Mouse (Mus musculus) T-helper 17 cell (primary cell): ENCODE data around the gene Taok3.

Experiments
- in situ Hi-C, 2 experiments: fragments of 300-600 bp; cut with MboI, MseI; formaldehyde crosslinking; loops; 1 replicate in 1 of 2; 2 replicates in 1 of 2; pipeline ENCODE4 v1.15.1; 2025; ENCODE audit warnings: high pct_unique_total_duplicates in 2 of 2

Taok3 gene

DNA sequence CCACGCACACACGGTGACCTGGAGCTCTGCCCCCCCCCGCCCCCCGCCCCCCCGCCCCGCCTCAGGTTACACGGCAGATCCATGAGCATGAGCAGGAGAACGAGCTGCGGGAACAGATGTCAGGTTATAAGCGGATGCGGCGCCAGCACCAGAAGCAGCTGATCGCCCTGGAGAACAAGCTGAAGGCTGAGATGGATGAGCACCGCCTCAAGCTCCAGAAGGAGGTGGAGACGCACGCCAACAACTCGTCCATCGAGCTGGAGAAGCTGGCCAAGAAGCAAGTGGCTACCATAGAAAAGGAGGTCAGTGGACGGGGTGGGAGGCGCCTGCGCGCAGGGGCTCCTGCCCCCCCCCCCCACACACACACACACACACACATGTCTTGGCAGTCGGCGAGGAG lies 130.9 kb downstream of the Taok3 start:
- in situ Hi-C loops: no loop called here

- in situ Hi-C loops: no loop called here
Observed at GRCm38 (mm10) chr5:117251763-117252162, 131.8 kb downstream of the Taok3 start.

DNA sequence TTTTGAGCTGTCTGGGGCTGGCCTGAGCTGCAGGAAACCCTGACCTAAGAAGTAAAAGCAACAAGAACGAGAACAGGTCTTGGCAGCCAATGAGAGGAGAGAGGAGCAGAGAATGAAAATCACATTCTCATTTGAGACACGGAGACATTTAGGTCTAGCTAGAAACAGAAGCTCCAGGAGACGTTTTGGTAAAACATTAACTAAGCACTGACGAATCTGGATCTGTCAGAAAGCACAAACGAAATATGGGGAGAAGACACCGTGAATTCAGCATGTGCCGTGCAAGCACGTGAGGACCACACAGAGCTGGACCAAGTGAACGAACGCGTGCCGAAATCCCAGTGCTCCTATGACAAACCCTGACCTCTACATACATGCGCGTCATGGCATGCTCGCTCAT lies 138.3 kb downstream of the Taok3 start:
- in situ Hi-C loops: no loop called here

DNA sequence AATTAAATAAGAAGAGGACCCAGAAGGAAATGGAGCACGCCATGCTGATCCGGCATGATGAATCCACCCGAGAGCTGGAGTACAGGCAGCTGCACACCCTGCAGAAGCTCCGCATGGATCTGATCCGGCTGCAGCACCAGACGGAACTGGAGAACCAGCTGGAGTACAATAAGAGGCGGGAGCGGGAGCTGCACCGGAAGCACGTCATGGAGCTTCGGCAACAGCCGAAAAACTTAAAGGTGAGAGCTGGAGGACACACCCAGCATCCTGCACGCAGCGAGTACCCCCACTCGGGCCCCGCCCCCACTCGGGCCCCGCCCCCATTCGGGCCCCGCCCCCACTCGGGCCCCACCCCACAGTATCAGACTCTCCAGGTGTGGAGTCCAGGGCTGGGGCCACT lies 143.6 kb downstream of the Taok3 start:
- in situ Hi-C loops: no loop called here

GRCm38 (mm10) chr5:117264701-117265100 lies 144.8 kb downstream of the Taok3 start:
- in situ Hi-C loops: no loop called here

GRCm38 (mm10) chr5:117267913-117268312 lies 148.0 kb downstream of the Taok3 start:
- in situ Hi-C loops: no loop called here

DNA sequence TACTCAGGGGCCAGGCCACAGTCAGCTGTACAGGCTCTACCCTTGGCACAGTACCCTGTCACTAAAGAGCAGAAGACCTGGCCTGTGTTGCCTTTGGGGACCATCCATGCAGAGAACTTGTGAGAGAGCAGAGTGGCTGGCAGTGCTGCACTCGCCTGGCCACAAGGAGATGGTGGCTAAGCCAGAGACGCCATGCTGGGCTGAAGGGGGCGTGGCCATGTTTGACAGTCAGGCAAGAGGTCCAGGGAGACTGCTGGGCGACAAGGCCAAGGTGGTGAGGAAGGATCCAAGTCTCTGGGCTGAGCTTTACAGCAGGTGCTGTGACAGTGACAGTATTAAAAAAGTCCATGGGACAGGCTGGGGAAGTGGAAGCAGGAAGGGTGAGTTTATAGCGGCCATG lies 148.8 kb downstream of the Taok3 start:
- in situ Hi-C loops: no loop called here

- in situ Hi-C loops: no loop called here
Observed at GRCm38 (mm10) chr5:117269395-117269794, 149.5 kb downstream of the Taok3 start.

- in situ Hi-C loops: no loop called here
Observed at GRCm38 (mm10) chr5:117271945-117272344, 152.0 kb downstream of the Taok3 start.

DNA sequence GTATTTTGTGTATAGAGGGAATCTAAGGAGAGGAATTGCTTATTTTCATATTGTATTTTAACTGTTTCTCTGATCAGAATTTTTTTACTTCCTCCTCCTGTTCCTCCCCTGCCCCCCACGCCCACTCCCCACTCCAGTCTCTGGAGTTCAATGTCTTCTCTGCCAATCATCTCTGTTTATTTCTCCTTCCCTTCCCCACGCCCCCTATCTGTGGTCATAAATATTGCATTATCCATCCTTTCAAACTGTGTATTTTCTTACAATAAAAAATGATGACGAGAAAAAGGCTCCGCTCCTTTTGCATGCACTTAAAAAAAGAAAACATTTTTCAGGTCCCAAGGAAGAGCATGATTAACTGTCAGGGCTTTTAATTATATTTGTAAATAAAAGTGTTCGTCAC lies 154.9 kb downstream of the Taok3 start:
- in situ Hi-C loops: no loop called here

- in situ Hi-C loops: no loop called here
Observed at GRCm38 (mm10) chr5:117277784-117278183, 157.9 kb downstream of the Taok3 start.

- in situ Hi-C loops: no loop called here
Observed at GRCm38 (mm10) chr5:117278809-117279668, 159.1 kb downstream of the Taok3 start.

GRCm38 (mm10) chr5:117279669-117280050 lies 159.7 kb downstream of the Taok3 start:
- in situ Hi-C loops: loop anchor here (10.0 kb wide), 2 partner anchors 155 to 1395 kb away; partner anchors contain the start of gene Taok3 (in 1 of the 2)

DNA sequence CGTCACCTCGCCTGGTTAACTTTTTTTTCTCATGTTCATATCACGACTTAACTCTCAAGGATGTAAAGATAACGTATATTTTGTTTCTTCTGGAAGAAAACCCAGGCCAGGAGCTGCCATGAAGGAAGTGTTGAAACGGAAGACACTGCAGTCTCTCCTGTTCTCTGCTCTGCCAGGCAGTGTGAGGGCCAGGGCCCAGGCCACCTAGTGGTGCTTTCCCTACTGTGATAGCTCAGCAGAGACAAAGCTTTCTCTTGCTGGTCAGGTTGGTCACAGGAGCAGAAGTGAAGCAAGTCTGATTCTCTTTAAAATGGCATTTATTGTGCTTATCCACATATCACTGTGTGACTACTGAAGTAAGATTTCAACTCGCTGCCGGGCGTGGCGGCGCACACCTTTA lies 161.6 kb downstream of the Taok3 start:
- in situ Hi-C loops: loop anchor here (10.0 kb wide), 2 partner anchors 157 to 1393 kb away; partner anchors contain the start of gene Taok3 (in 1 of the 2)

DNA sequence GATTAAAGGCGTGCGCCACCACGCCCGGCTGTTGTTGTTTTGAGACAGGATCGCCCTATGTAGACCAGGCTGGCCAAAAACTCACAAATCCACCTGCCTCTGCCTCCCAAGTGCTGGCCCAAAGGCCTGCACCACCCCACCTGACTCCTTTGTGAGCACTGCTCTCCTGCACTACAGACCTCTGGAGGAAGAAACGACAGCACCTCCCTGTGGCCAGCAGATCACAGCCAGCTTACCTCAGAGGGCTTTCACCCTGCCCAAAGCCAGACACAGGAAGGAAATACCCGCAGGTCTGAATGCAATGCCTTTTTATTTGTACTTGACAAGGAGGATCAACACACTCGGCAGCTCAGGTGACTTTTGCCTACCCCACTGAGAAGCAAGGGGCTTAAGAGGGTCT lies 162.4 kb downstream of the Taok3 start:
- in situ Hi-C loops: loop anchor here (10.0 kb wide), 2 partner anchors 158 to 1392 kb away; partner anchors contain the start of gene Taok3 (in 1 of the 2)

DNA sequence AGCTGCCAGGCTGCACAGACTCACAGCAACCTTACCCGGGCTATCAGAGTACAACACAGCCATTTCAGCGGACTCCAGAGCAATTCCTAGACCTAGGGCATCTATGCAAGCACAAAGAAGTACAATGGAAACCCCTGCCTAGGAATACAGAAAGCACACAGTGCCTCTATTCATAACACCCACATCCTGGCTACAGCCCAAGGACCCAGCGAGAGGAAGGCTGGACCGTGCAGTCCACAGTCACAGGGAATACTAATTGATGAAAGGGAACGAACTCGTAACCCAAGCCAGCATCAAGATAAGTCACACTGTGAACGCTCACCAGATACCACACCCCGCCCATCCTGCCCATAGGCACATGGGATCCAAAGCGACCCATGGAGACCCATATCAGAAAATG lies 164.1 kb downstream of the Taok3 start:
- in situ Hi-C loops: loop anchor here (10.0 kb wide), 2 partner anchors 159 to 1391 kb away; partner anchors contain the start of gene Taok3 (in 1 of the 2)

- in situ Hi-C loops: loop anchor here (5.0 to 10.0 kb wide), 3 partner anchors 160 to 1390 kb away; partner anchors contain the start of gene Taok3 (in 2 of the 2)
Observed at GRCm38 (mm10) chr5:117284682-117285081, 164.8 kb downstream of the Taok3 start.

GRCm38 (mm10) chr5:117285266-117285665 lies 165.3 kb downstream of the Taok3 start:
- in situ Hi-C loops: loop anchor here (5.0 to 10.0 kb wide), 3 partner anchors 160 to 1390 kb away; partner anchors contain the start of gene Taok3 (in 2 of the 2)

DNA sequence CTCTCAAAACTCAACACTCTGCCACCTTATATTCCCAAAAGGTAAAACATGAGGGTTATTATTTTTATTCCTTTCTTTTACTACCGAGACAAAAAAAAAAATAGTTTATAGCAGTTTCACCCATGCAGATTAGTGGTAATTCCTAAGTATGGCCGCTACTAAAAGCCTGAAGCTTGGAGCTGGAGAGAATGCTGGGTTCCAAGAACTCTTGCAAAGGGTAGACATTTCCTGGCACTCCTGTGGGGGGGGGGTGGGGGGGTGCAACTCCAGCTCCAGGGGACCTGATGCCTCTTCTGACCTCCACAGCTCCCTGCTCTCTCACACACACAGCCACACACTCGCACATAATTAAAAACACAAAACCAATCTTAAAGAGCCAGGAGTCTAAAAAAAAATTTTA lies 166.4 kb downstream of the Taok3 start:
- in situ Hi-C loops: loop anchor here (5.0 to 10.0 kb wide), 3 partner anchors 161 to 1389 kb away; partner anchors contain the start of gene Taok3 (in 2 of the 2)

DNA sequence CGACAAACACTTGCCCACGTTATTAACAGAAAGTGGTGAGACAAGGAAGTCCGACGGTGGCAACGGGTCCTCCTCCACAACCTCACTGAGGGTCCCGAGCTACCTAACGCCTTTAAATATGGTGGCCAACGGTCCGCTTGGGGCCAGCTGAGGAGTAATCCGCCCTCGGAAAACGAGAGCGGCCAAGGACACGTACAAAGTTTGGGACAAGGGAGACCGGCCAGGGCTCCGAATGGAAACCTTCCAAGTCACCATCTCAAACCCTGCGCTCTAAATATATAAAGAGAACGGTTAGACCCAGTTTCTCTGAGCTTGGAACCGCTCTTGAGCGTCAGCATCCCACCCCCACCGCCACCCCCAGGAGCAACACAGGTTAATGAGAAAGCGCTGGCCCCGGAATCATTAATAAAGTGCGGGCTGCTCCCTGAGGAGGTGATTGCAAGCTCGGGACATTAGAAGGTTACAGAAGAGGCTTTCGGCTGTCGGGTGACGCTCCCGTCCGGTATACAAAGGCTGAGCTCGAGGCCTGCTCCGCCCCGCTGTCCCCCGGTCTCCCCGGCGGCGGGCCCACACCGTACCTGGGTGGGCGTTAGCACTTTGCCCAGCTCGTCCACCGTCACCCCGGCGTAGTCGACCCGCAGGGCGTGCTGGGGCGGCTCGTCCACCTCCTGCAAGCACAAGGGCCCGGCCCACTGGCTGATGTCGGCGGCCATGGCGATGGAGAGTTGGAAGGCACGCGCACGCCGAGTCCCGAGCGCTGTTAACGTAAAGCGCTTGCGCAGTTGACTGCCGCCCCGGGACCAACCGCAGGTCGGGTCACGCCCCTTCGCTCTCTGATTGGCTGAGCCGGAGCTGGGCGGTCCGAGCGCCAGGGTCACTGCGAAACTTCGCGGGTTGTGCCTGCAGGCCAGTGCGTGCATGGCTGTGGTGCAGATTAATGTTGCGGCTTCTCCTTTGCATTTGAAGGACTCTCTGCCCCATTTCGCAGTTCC lies 167.2 kb downstream of the Taok3 start, which contains the start of gene Pebp1:
Gene Pebp1 (minus strand): TSS at position 795 of the 992 bp plus-strand sequence.
- in situ Hi-C loops: loop anchor here (5.0 to 10.0 kb wide), 3 partner anchors 162 to 1388 kb away; partner anchors contain the start of gene Taok3 (in 2 of the 2)

GRCm38 (mm10) chr5:117289646-117290045 lies 169.7 kb downstream of the Taok3 start:
- in situ Hi-C loops: loop anchor here (5.0 to 10.0 kb wide), 3 partner anchors 165 to 1385 kb away; partner anchors contain the start of gene Taok3 (in 2 of the 2)
